Mouse (Mus musculus): Measurements from ENCODE around the gene Snx9. TPM values are rescaled to one million over a fixed set of nuclear protein-coding genes. Genes with fewer than 3 reads are reported as not detected.

Gene Snx9
- polyA plus RNA-seq, 1 experiment from 2014 or later: 12.9 TPM

- Histone ChIP-seq H3K9me3 (no peaks in the 10 kb centered on the region), H3K27ac (no peak overlapping the region), H3K4me1 (peaks cover 38% of the 10 kb centered on the region), H3K4me3 (no peak overlapping the region), H3K36me3 (replicated peaks) (no peaks in the 10 kb centered on the region), H3K27me3 (ENCODE audit: poor library complexity, severe bottlenecking) (peaks cover 7% of the 10 kb centered on the region; the same call in 1 of the 2 replicates)
- DNase-seq (ENCODE audit: extremely low spot score, low spot score): no peak
- 62% methylated on average over 23 of the region's 23 CpGs for WGBS
These were observed 134.2 kb downstream of the Snx9 start for GRCm38 (mm10) chr17:5975099-5975977.

DNA sequence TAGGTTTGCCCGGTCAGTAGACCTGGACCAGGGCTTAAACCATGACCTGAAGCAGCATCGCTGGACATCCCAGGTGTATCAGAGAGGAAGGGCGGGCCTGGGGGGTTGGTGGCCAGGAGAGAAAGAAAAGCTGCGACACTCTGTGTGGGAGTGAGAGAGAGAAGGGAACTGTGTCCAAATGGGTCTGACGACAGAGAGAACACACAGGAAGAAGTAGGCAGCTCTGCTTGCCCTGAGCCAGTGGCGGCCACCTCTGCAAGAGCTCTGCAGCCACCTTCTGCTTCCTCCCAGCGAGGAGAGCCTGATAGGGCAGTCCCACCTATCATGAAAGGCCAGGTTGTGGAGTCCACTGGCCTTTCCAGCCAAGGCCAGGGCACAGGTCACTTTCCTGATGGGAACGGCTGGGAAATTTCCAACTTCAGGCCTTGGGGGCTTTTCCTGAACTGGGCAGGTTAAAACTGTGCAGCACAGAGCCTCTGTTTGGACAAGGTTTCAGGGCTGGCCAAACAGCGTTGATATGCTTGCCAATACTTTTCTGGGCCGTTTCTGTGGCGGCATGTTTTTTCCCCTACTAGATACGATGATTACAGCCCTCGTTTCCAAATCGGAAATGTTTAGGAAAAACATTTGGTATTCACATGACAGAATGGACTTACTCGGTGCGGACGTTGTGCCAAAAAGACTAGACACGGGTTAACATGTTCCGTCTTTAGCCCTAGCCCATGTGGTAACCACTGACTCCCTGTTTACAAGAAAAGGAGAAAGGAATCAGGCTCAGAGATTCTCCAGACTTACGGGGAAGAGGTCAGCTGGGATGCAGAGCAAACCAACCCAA lies 135.3 kb downstream of the Snx9 start:
- WGBS: 82% methylated on average over 20 of the region's 20 CpGs
- peak overlapping the region; percentile 48; the same call in 1 of the 2 replicates for H3K27ac ChIP-seq
- H3K4me3 ChIP-seq: no peak overlapping the region
- DNase-seq (ENCODE audit: extremely low spot score, low spot score): no peak
- H3K27me3 ChIP-seq (ENCODE audit: poor library complexity, severe bottlenecking): peaks cover 7% of the 10 kb centered on the region; the same call in 1 of the 2 replicates
- H3K36me3 ChIP-seq (replicated peaks): no peaks in the 10 kb centered on the region
- peaks cover 38% of the 10 kb centered on the region for H3K4me1 ChIP-seq
- no peaks in the 10 kb centered on the region for H3K9me3 ChIP-seq

GRCm38 (mm10) chr17:5977056-5977920 lies 136.2 kb downstream of the Snx9 start:
- 59% methylated on average over 16 of the region's 16 CpGs for WGBS
- Histone ChIP-seq H3K36me3 (replicated peaks) (no peaks in the 10 kb centered on the region), H3K9me3 (no peaks in the 10 kb centered on the region), H3K4me3 (no peak overlapping the region), H3K27ac (peak overlapping the region; percentile 56; the same call in 1 of the 2 replicates), H3K4me1 (peaks cover 38% of the 10 kb centered on the region), H3K27me3 (ENCODE audit: poor library complexity, severe bottlenecking) (peaks cover 7% of the 10 kb centered on the region; the same call in 1 of the 2 replicates)
- no peak for DNase-seq (ENCODE audit: extremely low spot score, low spot score)

DNA sequence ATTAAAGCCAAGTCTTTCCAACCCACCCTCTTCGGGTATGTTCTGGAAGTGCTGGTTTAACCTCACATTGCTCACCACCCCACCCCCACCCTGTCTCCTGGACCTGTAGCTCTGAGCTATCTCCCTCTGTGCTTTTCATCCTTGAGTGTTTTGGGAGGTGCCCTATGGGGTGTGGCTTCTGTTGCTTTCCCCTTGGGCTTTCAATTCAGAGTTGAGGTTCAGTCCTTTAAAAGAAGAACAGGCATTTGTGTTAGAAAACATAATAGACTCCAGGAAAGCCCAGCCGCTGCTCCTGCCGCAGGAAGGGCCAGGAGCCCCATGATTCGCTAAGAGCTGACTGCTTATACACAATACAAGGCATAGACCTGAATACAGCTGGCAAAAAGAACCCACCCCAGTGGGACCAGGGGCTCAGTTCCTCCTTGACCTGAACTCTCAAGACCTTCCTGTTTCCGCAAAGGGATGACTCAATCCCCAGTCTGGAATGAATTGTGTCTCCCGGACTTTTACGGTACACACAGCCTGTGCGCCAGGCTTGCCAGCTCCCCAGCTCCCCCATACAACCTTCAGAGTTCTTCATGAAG lies 136.9 kb downstream of the Snx9 start:
- DNase-seq (ENCODE audit: extremely low spot score, low spot score): no peak
- peaks cover 41% of the 10 kb centered on the region for H3K4me1 ChIP-seq
- H3K9me3 ChIP-seq: no peaks in the 10 kb centered on the region
- peak overlapping the region; percentile 56; the same call in 1 of the 2 replicates for H3K27ac ChIP-seq
- 71% methylated on average over 8 of the region's 8 CpGs for WGBS
- no peak overlapping the region for H3K4me3 ChIP-seq
- no peaks in the 10 kb centered on the region for H3K36me3 ChIP-seq (replicated peaks)
- H3K27me3 ChIP-seq (ENCODE audit: poor library complexity, severe bottlenecking): peaks cover 7% of the 10 kb centered on the region; the same call in 1 of the 2 replicates

- no peaks in the 10 kb centered on the region for H3K9me3 ChIP-seq
- peak overlapping the region; percentile 56; the same call in 1 of the 2 replicates for H3K27ac ChIP-seq
- peaks cover 45% of the 10 kb centered on the region for H3K4me1 ChIP-seq
- H3K4me3 ChIP-seq: no peak overlapping the region
- no peak for DNase-seq (ENCODE audit: extremely low spot score, low spot score)
- 77% methylated on average over 10 of the region's 10 CpGs for WGBS
- H3K27me3 ChIP-seq (ENCODE audit: poor library complexity, severe bottlenecking): peaks cover 7% of the 10 kb centered on the region; the same call in 1 of the 2 replicates
- H3K36me3 ChIP-seq (replicated peaks): no peaks in the 10 kb centered on the region
These were observed 137.5 kb downstream of the Snx9 start for GRCm38 (mm10) chr17:5978505-5979077.

DNA sequence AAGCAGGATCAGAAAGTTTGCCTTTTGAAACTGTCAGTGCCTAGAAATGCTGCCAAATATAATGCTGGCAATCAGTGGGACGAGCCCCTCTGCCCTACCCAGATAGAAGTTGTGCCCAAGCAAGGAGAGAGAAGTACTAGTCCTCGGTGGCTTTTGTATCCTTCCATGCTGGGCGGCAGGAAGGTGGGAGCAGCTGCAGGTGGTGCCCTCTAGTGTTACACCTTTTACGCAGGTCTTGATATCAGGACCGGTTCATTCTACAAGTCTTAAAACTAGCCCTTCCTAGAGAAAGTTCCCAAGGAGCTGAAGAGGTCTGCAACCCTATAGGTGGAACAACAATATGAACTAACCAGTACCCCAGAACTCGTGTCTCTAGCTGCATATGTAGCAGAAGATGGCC lies 139.7 kb downstream of the Snx9 start:
- DNase-seq (ENCODE audit: extremely low spot score, low spot score): no peak

More for the DNA sequence above, 139.7 kb downstream of the Snx9 start:
- Histone ChIP-seq H3K36me3 (replicated peaks) (no peaks in the 10 kb centered on the region), H3K4me3 (no peak overlapping the region), H3K27me3 (ENCODE audit: poor library complexity, severe bottlenecking) (peaks cover 7% of the 10 kb centered on the region; the same call in 1 of the 2 replicates), H3K4me1 (peaks cover 37% of the 10 kb centered on the region), H3K27ac (no peak overlapping the region), H3K9me3 (no peaks in the 10 kb centered on the region)
- WGBS: 36% methylated on average over 6 of the region's 6 CpGs

Other genes with a start within 250 kb of the Snx9 start
- 0.90 and 1.1 TPM in 2 replicates for gene Synj2, start 100.0 kb downstream of the Snx9 start, polyA plus RNA-seq (2016; fragmentation: Nextera tagmentation; extraction: Ambion mirVana)
- 6.6 and 8.9 TPM in 2 replicates for gene Serac1, start 238.4 kb downstream of the Snx9 start, polyA plus RNA-seq (2016; fragmentation: Nextera tagmentation; extraction: Ambion mirVana)
- gene Gtf2h5, start 238.5 kb downstream of the Snx9 start, polyA plus RNA-seq (2016; fragmentation: Nextera tagmentation; extraction: Ambion mirVana): 169 and 173 TPM in 2 replicates

All from forebrain, embryonic 10.5 days (tissue).